Mouse (Mus musculus): Measurements from ENCODE around the gene Cacnb4. TPM values are rescaled to one million over a fixed set of nuclear protein-coding genes. Genes with fewer than 3 reads are reported as not detected.
A peak's percentile ranks its signal among the peaks of the same experiment; 100 is the strongest.

The Cacnb4 gene
- total and polyA plus RNA-seq, 3 experiments, result 0.16 to 0.61 (median 0.29) TPM

DNA sequence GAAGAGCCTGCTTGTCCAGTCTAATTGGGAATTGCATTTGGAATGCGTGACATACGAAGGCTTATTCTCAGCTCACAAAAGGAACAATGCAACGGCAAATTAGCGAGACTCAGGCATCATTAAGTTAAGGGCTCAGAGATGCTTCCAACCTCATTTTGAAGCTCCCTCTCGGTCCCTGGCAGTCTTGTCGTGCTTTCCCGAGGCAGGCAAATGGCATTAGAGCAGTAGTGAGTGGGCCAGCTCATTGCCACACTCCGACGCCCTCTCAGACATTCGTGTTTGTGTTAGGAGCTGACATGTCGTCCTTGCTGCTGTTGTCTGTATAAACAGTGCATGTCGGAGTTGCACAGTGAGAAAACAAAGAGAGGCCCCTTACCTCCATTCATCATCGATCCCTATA lies 164.8 kb downstream of the Cacnb4 start:
- Histone ChIP-seq H3K79me2 (replicated peaks; ENCODE audit: control insufficient read depth, insufficient read depth, low read length) (no peaks in the 10 kb centered on the region), H3K27me3 (ENCODE audit: control insufficient read depth, insufficient read depth, low read length) (no peaks in the 10 kb centered on the region), H3K36me3 (ENCODE audit: control insufficient read depth, insufficient read depth, low read length) (no peaks in the 10 kb centered on the region), H3K27ac (no peak overlapping the region), H3K4me1 (ENCODE audit: control insufficient read depth, insufficient read depth, low read length) (no peaks in the 10 kb centered on the region), H3K4me3 (no peak overlapping the region), H3K9ac (ENCODE audit: low read depth, low read length) (no peak overlapping the region)
- DNase-seq, result no peak
- TF ChIP-seq EP300 (IDR thresholded peaks at IDR 0.05; ENCODE audit: insufficient read depth, low read depth, low read length) (no peak), CTCF (IDR thresholded peaks at IDR 0.05) (no peak), POLR2A (IDR thresholded peaks at IDR 0.05; ENCODE audit: insufficient read depth, low read depth, low read length) (no peak)
- 68% methylated on average over 13 of the region's 13 CpGs for WGBS
- intact Hi-C loops (cut with DNase I), result no loop called here

DNA sequence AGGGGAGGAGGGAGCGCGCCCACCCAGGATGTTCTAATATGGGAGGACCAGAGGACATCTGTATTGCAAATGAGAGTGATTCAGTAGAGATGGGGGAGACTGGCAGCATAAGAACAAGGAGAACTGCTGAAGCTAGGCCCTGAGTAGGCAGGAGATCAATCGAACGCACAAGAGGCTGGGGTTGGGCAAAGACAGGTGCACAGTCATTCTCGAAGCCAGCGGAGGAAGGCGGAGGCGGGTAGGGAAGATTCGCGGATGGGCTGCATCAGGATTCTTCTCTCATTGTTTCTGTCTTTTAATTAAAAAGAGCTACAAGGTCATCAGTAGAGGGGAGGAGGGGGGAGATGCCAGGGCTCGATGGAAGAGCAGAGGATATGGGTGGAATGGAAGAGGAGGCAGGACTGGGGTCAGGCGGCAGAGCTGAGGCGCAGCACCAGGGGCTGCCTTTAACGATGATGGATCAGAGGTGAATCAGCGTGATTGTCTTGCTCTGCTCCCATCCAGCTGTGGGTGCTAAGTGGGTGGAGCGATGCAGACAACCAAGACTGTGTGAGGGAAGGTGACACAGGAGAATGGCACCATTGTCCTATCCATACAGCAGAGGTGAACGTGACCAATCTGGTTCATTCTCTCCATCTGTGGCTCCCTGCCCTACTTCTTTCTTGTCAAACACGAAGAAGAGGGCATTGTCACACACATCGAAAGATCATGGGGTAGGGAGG lies 166.7 kb downstream of the Cacnb4 start:
- intact Hi-C loops (cut with DNase I), result no loop called here
- Histone ChIP-seq H3K36me3 (ENCODE audit: control insufficient read depth, insufficient read depth, low read length) (no peaks in the 10 kb centered on the region), H3K27me3 (ENCODE audit: control insufficient read depth, insufficient read depth, low read length) (no peaks in the 10 kb centered on the region), H3K9ac (ENCODE audit: low read depth, low read length) (no peak overlapping the region), H3K27ac (no peak overlapping the region), H3K4me3 (no peak overlapping the region), H3K4me1 (ENCODE audit: control insufficient read depth, insufficient read depth, low read length) (no peaks in the 10 kb centered on the region; the same call in 1 of the 2 replicates), H3K79me2 (replicated peaks; ENCODE audit: control insufficient read depth, insufficient read depth, low read length) (no peaks in the 10 kb centered on the region)
- WGBS, result 85% methylated on average over 19 of the region's 19 CpGs
- TF ChIP-seq EP300 (IDR thresholded peaks at IDR 0.05; ENCODE audit: insufficient read depth, low read depth, low read length) (no peak), CTCF (IDR thresholded peaks at IDR 0.05) (no peak), POLR2A (IDR thresholded peaks at IDR 0.05; ENCODE audit: insufficient read depth, low read depth, low read length) (no peak)
- no peak for DNase-seq

DNA sequence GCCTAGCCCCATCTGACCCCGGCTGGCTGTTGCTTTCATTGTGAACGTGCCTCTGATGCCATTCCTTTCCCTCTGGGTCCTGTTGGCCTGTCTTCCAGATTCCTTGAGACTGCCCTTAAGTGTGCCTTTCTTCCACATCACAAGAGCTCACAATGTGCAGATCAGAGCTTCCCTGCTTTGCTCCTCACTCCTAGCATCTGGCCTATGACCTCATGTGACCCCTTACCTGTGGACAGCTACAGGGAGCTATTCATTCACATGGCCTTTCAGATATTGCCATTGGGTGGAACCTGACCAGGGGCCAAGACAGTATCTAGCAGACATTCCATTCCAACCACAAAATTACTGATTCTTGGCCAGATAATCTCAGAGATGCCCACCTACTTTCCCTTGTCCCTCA lies 171.5 kb downstream of the Cacnb4 start:
- no peak overlapping the region for H3K4me3 ChIP-seq
- H3K4me1 ChIP-seq (ENCODE audit: control insufficient read depth, insufficient read depth, low read length), result no peaks in the 10 kb centered on the region; the same call in 1 of the 2 replicates
- intact Hi-C loops (cut with DNase I), result no loop called here
- H3K27ac ChIP-seq, result no peak overlapping the region
- H3K79me2 ChIP-seq (replicated peaks; ENCODE audit: control insufficient read depth, insufficient read depth, low read length), result no peaks in the 10 kb centered on the region
- TF ChIP-seq POLR2A (IDR thresholded peaks at IDR 0.05; ENCODE audit: insufficient read depth, low read depth, low read length) (no peak), EP300 (IDR thresholded peaks at IDR 0.05; ENCODE audit: insufficient read depth, low read depth, low read length) (no peak), CTCF (IDR thresholded peaks at IDR 0.05) (no peak)
- no peaks in the 10 kb centered on the region for H3K36me3 ChIP-seq (ENCODE audit: control insufficient read depth, insufficient read depth, low read length)
- H3K9ac ChIP-seq (ENCODE audit: low read depth, low read length), result no peak overlapping the region
- 60% methylated on average over 2 of the region's 2 CpGs for WGBS
- H3K27me3 ChIP-seq (ENCODE audit: control insufficient read depth, insufficient read depth, low read length), result no peaks in the 10 kb centered on the region
- no peak for DNase-seq

DNA sequence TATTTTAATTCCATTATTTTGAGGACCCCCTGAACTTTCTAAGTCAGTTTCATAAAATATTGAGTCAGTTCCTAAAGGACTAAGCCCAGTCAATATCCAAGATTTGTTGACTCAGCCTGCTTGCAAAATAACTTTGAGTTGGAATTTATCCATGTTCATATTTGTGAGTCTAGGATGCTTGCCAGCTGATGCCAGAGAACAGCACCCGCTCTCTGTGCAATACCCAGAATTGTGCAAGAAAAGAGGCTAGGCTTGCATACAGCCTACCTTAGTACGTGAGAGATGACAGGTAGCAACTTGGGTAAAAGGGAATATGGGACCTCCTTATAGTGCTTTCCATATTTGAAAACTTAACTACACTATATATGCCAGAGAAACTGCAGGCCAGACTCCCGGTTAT lies 171.9 kb downstream of the Cacnb4 start:
- no peaks in the 10 kb centered on the region for H3K27me3 ChIP-seq (ENCODE audit: control insufficient read depth, insufficient read depth, low read length)
- no peaks in the 10 kb centered on the region for H3K36me3 ChIP-seq (ENCODE audit: control insufficient read depth, insufficient read depth, low read length)
- TF ChIP-seq EP300 (IDR thresholded peaks at IDR 0.05; ENCODE audit: insufficient read depth, low read depth, low read length), result no peak
- TF ChIP-seq POLR2A (IDR thresholded peaks at IDR 0.05; ENCODE audit: insufficient read depth, low read depth, low read length), result no peak
- no peak for TF ChIP-seq CTCF (IDR thresholded peaks at IDR 0.05)
- peaks cover 2% of the 10 kb centered on the region for H3K4me1 ChIP-seq (ENCODE audit: control insufficient read depth, insufficient read depth, low read length)
- H3K4me3 ChIP-seq, result no peak overlapping the region
- no peak for DNase-seq
- H3K9ac ChIP-seq (ENCODE audit: low read depth, low read length), result no peak overlapping the region
- H3K79me2 ChIP-seq (replicated peaks; ENCODE audit: control insufficient read depth, insufficient read depth, low read length), result no peaks in the 10 kb centered on the region
- intact Hi-C loops (cut with DNase I), result no loop called here
- no peak overlapping the region for H3K27ac ChIP-seq
- 52% methylated on average over 3 of the region's 3 CpGs for WGBS

DNA sequence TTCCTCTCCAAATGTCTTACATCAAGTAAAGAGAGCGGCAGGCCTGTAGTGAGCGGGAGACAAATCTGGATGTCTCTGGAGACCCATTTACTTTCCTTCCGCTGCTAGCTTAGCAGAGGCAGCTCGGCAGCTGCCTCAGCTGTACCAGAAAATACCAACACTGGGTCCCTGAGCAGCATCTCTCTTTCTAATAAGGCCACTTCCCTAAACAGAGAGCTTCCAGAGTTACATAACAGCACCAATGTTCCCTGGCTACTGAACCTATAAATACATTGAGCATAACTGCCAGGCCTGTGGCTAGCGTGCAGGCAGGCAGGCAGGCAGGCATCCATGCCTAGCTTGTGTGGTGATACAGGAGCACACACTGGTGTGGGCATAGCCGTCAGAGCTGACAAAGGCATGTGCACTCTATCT lies 176.8 kb downstream of the Cacnb4 start:
- peak in 1 of 2 experiments; percentile 32 for DNase-seq
- H3K27ac ChIP-seq, result peak overlapping the region; percentile 21
- no peaks in the 10 kb centered on the region for H3K36me3 ChIP-seq (ENCODE audit: control insufficient read depth, insufficient read depth, low read length)
- H3K79me2 ChIP-seq (replicated peaks; ENCODE audit: control insufficient read depth, insufficient read depth, low read length), result no peaks in the 10 kb centered on the region
- no peaks in the 10 kb centered on the region for H3K27me3 ChIP-seq (ENCODE audit: control insufficient read depth, insufficient read depth, low read length)
- 62% methylated on average over 6 of the region's 6 CpGs for WGBS
- no peak overlapping the region for H3K9ac ChIP-seq (ENCODE audit: low read depth, low read length)
- no peak overlapping the region for H3K4me3 ChIP-seq
- intact Hi-C loops (cut with DNase I), result no loop called here
- H3K4me1 ChIP-seq (ENCODE audit: control insufficient read depth, insufficient read depth, low read length), result peaks cover 3% of the 10 kb centered on the region
- TF ChIP-seq CTCF (IDR thresholded peaks at IDR 0.05) (no peak), POLR2A (IDR thresholded peaks at IDR 0.05; ENCODE audit: insufficient read depth, low read depth, low read length) (no peak), EP300 (IDR thresholded peaks at IDR 0.05; ENCODE audit: insufficient read depth, low read depth, low read length) (no peak)

DNA sequence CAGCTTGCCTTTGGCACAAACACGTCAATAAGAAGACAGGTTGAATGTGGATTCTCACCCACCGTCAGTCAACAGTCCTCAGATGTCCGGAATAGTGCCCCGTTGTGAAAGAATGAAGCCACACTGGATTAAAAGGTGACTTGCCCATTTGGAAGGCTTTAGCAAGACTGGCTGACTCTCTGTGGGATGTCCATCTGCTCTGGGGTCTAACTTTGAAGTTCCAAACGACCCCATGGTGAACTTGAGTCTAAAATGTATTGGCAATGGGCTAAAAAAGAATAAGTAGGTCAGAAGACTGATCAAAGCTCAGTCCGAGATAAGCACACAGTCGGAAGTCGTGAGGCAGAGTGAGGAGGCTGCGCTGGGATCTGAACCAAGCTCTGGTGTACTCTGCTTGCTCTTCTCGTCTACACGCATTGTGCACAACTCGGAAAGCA lies 177.5 kb downstream of the Cacnb4 start:
- DNase-seq, result no peak
- Histone ChIP-seq H3K9ac (ENCODE audit: low read depth, low read length) (no peak overlapping the region), H3K27me3 (ENCODE audit: control insufficient read depth, insufficient read depth, low read length) (no peaks in the 10 kb centered on the region), H3K27ac (no peak overlapping the region), H3K4me1 (ENCODE audit: control insufficient read depth, insufficient read depth, low read length) (peaks cover 3% of the 10 kb centered on the region), H3K4me3 (no peak overlapping the region), H3K79me2 (replicated peaks; ENCODE audit: control insufficient read depth, insufficient read depth, low read length) (no peaks in the 10 kb centered on the region), H3K36me3 (ENCODE audit: control insufficient read depth, insufficient read depth, low read length) (no peaks in the 10 kb centered on the region)
- intact Hi-C loops (cut with DNase I), result no loop called here
- WGBS, result 77% methylated on average over 12 of the region's 12 CpGs
- TF ChIP-seq EP300 (IDR thresholded peaks at IDR 0.05; ENCODE audit: insufficient read depth, low read depth, low read length) (no peak), CTCF (IDR thresholded peaks at IDR 0.05) (no peak), POLR2A (IDR thresholded peaks at IDR 0.05; ENCODE audit: insufficient read depth, low read depth, low read length) (no peak)

Data from heart, adult 2 months (tissue).